Comparison of ENCODE assay signal across 19 mouse cellular contexts in the genomic region with DNA sequence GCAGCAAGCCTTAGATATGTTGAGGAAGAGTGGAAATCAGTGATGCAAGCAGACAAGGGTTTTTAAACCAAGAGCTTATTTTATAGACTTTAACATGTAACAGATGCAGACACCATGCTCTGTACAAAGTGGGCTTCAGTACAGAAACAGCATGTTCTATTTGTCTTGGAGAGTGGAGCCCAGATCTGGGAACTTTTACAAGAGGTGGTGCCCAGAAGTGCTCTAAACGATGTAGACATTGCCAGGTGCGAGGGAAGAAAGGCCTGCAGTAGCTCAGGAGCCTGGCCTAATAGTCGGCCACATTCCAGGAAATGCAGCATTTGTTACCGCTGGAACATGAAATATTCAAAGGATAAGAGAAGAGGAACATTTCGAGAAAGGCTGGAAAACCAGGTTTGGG.
"Had no signal": no experiment of that assay in that cellular context is flagged by ENCODE, and none has a peak within 500 bp of the region (broad histone marks: within the 10 kb centered on the region; RNA-seq: fewer than 3 reads in every experiment).

No protein-coding gene starts in this region.

- H3K9me3 ChIP-seq: kidney, embryonic 15.5 days; liver, embryonic 13.5 days; lung, embryonic 15.5 days; megakaryocyte, embryonic 14.5 days; midbrain, embryonic 15.5 days; neural tube, embryonic 12.5 days had no signal

- H3K36me3 ChIP-seq: kidney, embryonic 15.5 days; liver, embryonic 13.5 days; lung, embryonic 15.5 days; midbrain, embryonic 15.5 days; neural tube, embryonic 12.5 days had no signal

- H3K4me1 ChIP-seq: kidney, embryonic 15.5 days; liver, embryonic 13.5 days; lung, embryonic 15.5 days; midbrain, embryonic 15.5 days had no signal

- DNase-seq: kidney, adult 2 months; kidney, postnatal 14 days; layer of hippocampus, postnatal 36 days; liver; liver, embryonic 13.5 days; liver, postnatal 0 days; lung, postnatal 14 days; retina, postnatal 1 day; right cerebral cortex, postnatal 4 days; spleen, adult 18-20 months; thymus, adult 18-20 months; thymus, postnatal 36 days had no signal

- H3K4me3 ChIP-seq: kidney, embryonic 15.5 days; liver, embryonic 13.5 days; lung, embryonic 15.5 days; megakaryocyte, embryonic 14.5 days; midbrain, embryonic 15.5 days; neural tube, embryonic 12.5 days had no signal

- H3K4me2 ChIP-seq: kidney, embryonic 15.5 days; liver, embryonic 13.5 days; lung, embryonic 15.5 days; midbrain, embryonic 11.5 days; midbrain, embryonic 15.5 days; neural tube, embryonic 12.5 days had no signal

- H3K9ac ChIP-seq: kidney, embryonic 15.5 days; liver, embryonic 13.5 days; liver, postnatal 0 days; lung, embryonic 15.5 days; midbrain, embryonic 15.5 days; neural tube, embryonic 12.5 days had no signal

- H3K27me3 ChIP-seq: kidney, embryonic 15.5 days; liver, embryonic 13.5 days; lung, embryonic 15.5 days; megakaryocyte, embryonic 14.5 days; midbrain, embryonic 15.5 days; neural tube, embryonic 12.5 days had no signal

- ATAC-seq: liver, postnatal 0 days; midbrain, embryonic 15.5 days had no signal

- H3K27ac ChIP-seq: kidney, embryonic 15.5 days; liver, embryonic 13.5 days; lung, embryonic 15.5 days; macrophage; midbrain, embryonic 15.5 days; neural tube, embryonic 12.5 days had no signal
